Mouse (Mus musculus) cerebellum, adult 11-12 months (tissue): ENCODE results near the gene Nsun6.

Experiments used
- DNase-seq: peaks from one replicate; pipeline ENCODE4 v3.0.0; 2022

Gene Nsun6

GRCm38 (mm10) chr2:14989350-14989749, 65.5 kb downstream of the Nsun6 start:
- DNase-seq, result no peak

GRCm38 (mm10) chr2:14988451-14988850, 66.4 kb downstream of the Nsun6 start:
- DNase-seq, result no peak

GRCm38 (mm10) chr2:14984029-14984428, 70.8 kb downstream of the Nsun6 start:
- no peak for DNase-seq

- no peak for DNase-seq
These were observed 93.4 kb downstream of the Nsun6 start for GRCm38 (mm10) chr2:14961493-14961892.

- DNase-seq, result no peak
These were observed 93.8 kb downstream of the Nsun6 start for GRCm38 (mm10) chr2:14960963-14961488.

- no peak for DNase-seq
These were observed 101.8 kb downstream of the Nsun6 start for GRCm38 (mm10) chr2:14953090-14953489.
